ENCODE assay signal across 9 mouse cellular contexts in genomic region chr6:120603454-120603853, GRCm38 (mm10).
DNase-seq lines count a peak whose midpoint lies in the region; ATAC-seq and TF ChIP-seq lines count a peak whose summit lies in the region.
"Had no signal": no experiment of that assay in that cellular context is flagged by ENCODE, and none has a peak within 500 bp of the region (broad histone marks: within the 10 kb centered on the region; RNA-seq: fewer than 3 reads in every experiment).

No protein-coding gene starts in this region.

- no peak for ATAC-seq in embryonic facial prominence, embryonic 14.5 days (ENCODE audit: low read depth)

- 55% methylated on average over 2 of the region's 2 CpGs for WGBS in embryonic facial prominence, embryonic 14.5 days

- no peak overlapping the region for H3K27ac ChIP-seq in layer of hippocampus, adult 2 months
- no peak overlapping the region for H3K27ac ChIP-seq in embryonic facial prominence, embryonic 14.5 days (replicated peaks; ENCODE audit: low read depth, low read length)
- H3K27ac ChIP-seq: heart, embryonic 15.5 days had no signal

- TF ChIP-seq CTCF in layer of hippocampus, adult 2 months (conservative IDR thresholded peaks at IDR 0.05) = peak; percentile 73

- 0 out of 2 replicates have a peak, but pooled peaks cover 2% of the 10 kb centered on the region for H3K27me3 ChIP-seq in embryonic facial prominence, embryonic 14.5 days (replicated peaks; ENCODE audit: control insufficient read depth, insufficient read depth, low read length)
- H3K27me3 ChIP-seq: heart, embryonic 15.5 days had no signal

- no peak overlapping the region for H3K4me2 ChIP-seq in embryonic facial prominence, embryonic 14.5 days (ENCODE audit: low read depth, low read length)
- H3K4me2 ChIP-seq: heart, embryonic 15.5 days had no signal

- no peaks in the 10 kb centered on the region for H3K36me3 ChIP-seq in embryonic facial prominence, embryonic 14.5 days (ENCODE audit: control insufficient read depth, insufficient read depth, low read length)
- H3K36me3 ChIP-seq: heart, embryonic 15.5 days had no signal

- H3K4me3 ChIP-seq in layer of hippocampus, adult 2 months = no peak overlapping the region
- no peak overlapping the region for H3K4me3 ChIP-seq in embryonic facial prominence, embryonic 14.5 days (ENCODE audit: low read depth, low read length)
- H3K4me3 ChIP-seq: heart, embryonic 15.5 days; myocyte had no signal

- no peak for DNase-seq in layer of hippocampus, adult 2 months (ENCODE audit: low spot score in 2 of 2)
- no peak for DNase-seq in layer of hippocampus, adult 9-11 months
- peak; percentile 54 for DNase-seq in WW6 (ENCODE audit: low read depth, low spot score)
- DNase-seq in embryonic facial prominence, embryonic 14.5 days (ENCODE audit: low spot score) = peak; percentile 13
- DNase-seq in lung, postnatal 36 days = peak; percentile 56
- DNase-seq in ovary, postnatal 14 days (ENCODE audit: low spot score) = no peak
- no peak for DNase-seq in ovary, postnatal 36 days (ENCODE audit: low spot score)

- no peaks in the 10 kb centered on the region for H3K9me3 ChIP-seq in embryonic facial prominence, embryonic 14.5 days (ENCODE audit: control insufficient read depth, low read length)
- H3K9me3 ChIP-seq: heart, embryonic 15.5 days had no signal

- no peaks in the 10 kb centered on the region for H3K4me1 ChIP-seq in embryonic facial prominence, embryonic 14.5 days (ENCODE audit: control insufficient read depth, insufficient read depth, low read length)
- H3K4me1 ChIP-seq: heart, embryonic 15.5 days had no signal

- no peak overlapping the region for H3K9ac ChIP-seq in embryonic facial prominence, embryonic 14.5 days (ENCODE audit: low read depth, low read length)
- H3K9ac ChIP-seq: heart, embryonic 15.5 days had no signal

Comparison
In these comparisons a context has a peak if more than half of its experiments do, and no peak if none do; other contexts are left out.
1. DNase-seq: peak in WW6 (single experiment), embryonic facial prominence, embryonic 14.5 days (single experiment) and lung, postnatal 36 days (single experiment); none in layer of hippocampus, adult 2 months (0 of 2), layer of hippocampus, adult 9-11 months (single experiment), ovary, postnatal 14 days (single experiment) and ovary, postnatal 36 days (single experiment).